Comparison of ENCODE assay signal across 10 mouse cellular contexts in the genomic region with DNA sequence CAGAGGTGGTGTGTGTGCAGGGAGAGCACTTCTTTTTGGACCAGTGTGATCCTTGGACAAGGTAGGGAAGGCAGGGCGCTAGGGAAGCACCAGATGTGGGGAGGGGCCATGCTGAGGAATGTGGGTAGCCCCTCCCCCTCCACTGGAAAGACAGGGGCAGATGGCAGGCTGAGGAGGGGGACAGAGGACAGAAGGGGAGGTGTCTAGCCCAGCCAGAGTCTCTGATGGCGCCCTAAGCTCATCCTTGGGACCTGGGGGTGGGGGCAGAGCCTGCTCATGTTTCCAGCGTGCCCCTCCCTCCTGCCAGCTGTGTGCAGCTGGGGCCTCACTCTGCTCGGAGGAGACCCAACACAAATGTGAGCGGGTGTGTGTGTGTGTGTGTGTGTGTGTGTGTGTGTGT. TPM values are rescaled to one million over a fixed set of nuclear protein-coding genes. Genes with fewer than 3 reads are reported as not detected.
DNase-seq lines count a peak whose midpoint lies in the region; ATAC-seq and TF ChIP-seq lines count a peak whose summit lies in the region.
"Had no signal": no experiment of that assay in that cellular context is flagged by ENCODE, and none has a peak within 500 bp of the region (broad histone marks: within the 10 kb centered on the region; RNA-seq: fewer than 3 reads in every experiment).

No protein-coding gene starts in this region.

- H3K4me1 ChIP-seq in lung, embryonic 14.5 days (ENCODE audit: insufficient read depth) = peaks cover 6% of the 10 kb centered on the region; the same call in 1 of the 2 replicates
- H3K4me1 ChIP-seq in embryonic facial prominence, embryonic 10.5 days = peaks cover 69% of the 10 kb centered on the region

- H3K4me2 ChIP-seq in lung, embryonic 14.5 days = no peak overlapping the region
- no peak overlapping the region for H3K4me2 ChIP-seq in myocyte (ENCODE audit: low read depth)
- H3K4me2 ChIP-seq: heart, embryonic 11.5 days had no signal

- no peak overlapping the region for H3K27ac ChIP-seq in lung, embryonic 14.5 days (ENCODE audit: low read depth)
- H3K27ac ChIP-seq in embryonic facial prominence, embryonic 10.5 days (replicated peaks) = peak overlapping the region; percentile 84

- peak; percentile 95 for DNase-seq in heart, adult 11 months
- no peak for DNase-seq in heart, postnatal 25 days (ENCODE audit: low spot score)
- DNase-seq in lung, embryonic 14.5 days = peak; percentile 74
- DNase-seq in lung, postnatal 14 days = no peak
- DNase-seq in embryonic facial prominence, embryonic 10.5 days (ENCODE audit: low spot score) = peak; percentile 78
- DNase-seq in cerebellum, postnatal 4 days (ENCODE audit: low spot score in 2 of 2) = no peak
- DNase-seq in right cerebral cortex, postnatal 14 days = no peak

- 4% methylated on average over 5 of the region's 5 CpGs for WGBS in lung, embryonic 14.5 days
- WGBS in embryonic facial prominence, embryonic 10.5 days = 0% methylated on average over 5 of the region's 5 CpGs

- no peaks in the 10 kb centered on the region for H3K9me3 ChIP-seq in lung, embryonic 14.5 days (ENCODE audit: low read depth, low read length)
- H3K9me3 ChIP-seq in embryonic facial prominence, embryonic 10.5 days = no peaks in the 10 kb centered on the region

- no peaks in the 10 kb centered on the region for H3K36me3 ChIP-seq in lung, embryonic 14.5 days (ENCODE audit: insufficient read depth)
- no peaks in the 10 kb centered on the region for H3K36me3 ChIP-seq in embryonic facial prominence, embryonic 10.5 days (replicated peaks)
- no peaks in the 10 kb centered on the region for H3K36me3 ChIP-seq in myocyte (ENCODE audit: control insufficient read depth, insufficient read depth)

- H3ac ChIP-seq in myocyte (ENCODE audit: control insufficient read depth, insufficient read length) = no peak overlapping the region

- no peak for TF ChIP-seq POLR2A in myocyte (IDR thresholded peaks at IDR 0.05; ENCODE audit: insufficient read length, low read depth)

- H3K27me3 ChIP-seq in lung, embryonic 14.5 days (ENCODE audit: insufficient read depth, low read length) = no peaks in the 10 kb centered on the region
- H3K27me3 ChIP-seq in embryonic facial prominence, embryonic 10.5 days (replicated peaks; ENCODE audit: low read depth, poor library complexity, severe bottlenecking) = peaks cover 10% of the 10 kb centered on the region; the same call in 1 of the 2 replicates
- no peaks in the 10 kb centered on the region for H3K27me3 ChIP-seq in myocyte (ENCODE audit: control insufficient read depth, insufficient read depth, insufficient read length)

- H3K79me2 ChIP-seq in myocyte (ENCODE audit: control insufficient read depth, insufficient read depth) = no peaks in the 10 kb centered on the region

- ATAC-seq in lung, embryonic 14.5 days (ENCODE audit: insufficient read depth) = peak; percentile 78

- no peak for TF ChIP-seq CTCF in lung, embryonic 14.5 days (IDR thresholded peaks at IDR 0.05; ENCODE audit: low read depth)

- no peak overlapping the region for H3K4me3 ChIP-seq in lung, embryonic 14.5 days (ENCODE audit: low read depth, low read length)
- H3K4me3 ChIP-seq in embryonic facial prominence, embryonic 10.5 days = peak overlapping the region; percentile 39
- H3K4me3 ChIP-seq in myocyte = no peak overlapping the region

- no peak overlapping the region for H3K9ac ChIP-seq in lung, embryonic 14.5 days

- intact Hi-C loops in heart, postnatal 25 days (cut with DNase I) = no loop called here

TF ChIP-seq in myocyte, 11 proteins besides CTCF, POLR2A, EP300 and RAD21:
- TF ChIP-seq MYOD1 (IDR thresholded peaks at IDR 0.05; ENCODE audit: control insufficient read depth in 1 of 3, insufficient read length in 2 of 3, low read depth in 2 of 3) = peak in 2 of 3 experiments; percentile 31
- no peak for TF ChIP-seq CEBPB (IDR thresholded peaks at IDR 0.05; ENCODE audit: insufficient read depth, poor library complexity, severe bottlenecking)
TF ChIP-seq in myocyte: peak in this region for 1.

RNA-seq across cellular contexts. Expression of gene Grifin, which starts 16.7 kb away (rescaled TPM):
- not detected for total RNA-seq in heart, postnatal 25 days (2021)
- not detected in 2 replicates for polyA plus RNA-seq in lung, embryonic 14.5 days (2014; fragmentation: Nextera tagmentation; extraction: Ambion mirVana)
- polyA plus RNA-seq in embryonic facial prominence, embryonic 10.5 days (2016; fragmentation: Nextera tagmentation; extraction: Ambion mirVana) = not detected in 2 replicates
- not detected for polyA plus RNA-seq in myocyte (2012; fragmentation: generic; extraction: Trizol)
- total RNA-seq: left cerebral cortex, adult 18-20 months had no signal

RNA-seq across cellular contexts. Expression of gene Lfng, which starts 25.6 kb away (rescaled TPM):
- total RNA-seq in heart, postnatal 25 days (2021) = 10 to 100 TPM in 1 of 2 experiments, 1 to 10 TPM in 1; 7.3 to 10.8 TPM
- 20.5 and 22.0 TPM in 2 replicates for polyA plus RNA-seq in lung, embryonic 14.5 days (2014; fragmentation: Nextera tagmentation; extraction: Ambion mirVana)
- polyA plus RNA-seq in embryonic facial prominence, embryonic 10.5 days (2016; fragmentation: Nextera tagmentation; extraction: Ambion mirVana) = 11.7 and 14.9 TPM in 2 replicates
- polyA plus RNA-seq in myocyte (2012; fragmentation: generic; extraction: Trizol) = 3.1 TPM

Comparison
In these comparisons a context has a peak if more than half of its experiments do, and no peak if none do; other contexts are left out.
1. DNase-seq: peak in heart, adult 11 months (single experiment), lung, embryonic 14.5 days (single experiment) and embryonic facial prominence, embryonic 10.5 days (single experiment); none in heart, postnatal 25 days (single experiment), lung, postnatal 14 days (single experiment), cerebellum, postnatal 4 days (0 of 2) and right cerebral cortex, postnatal 14 days (single experiment).